Mouse (Mus musculus) heart, embryonic 10.5 days (tissue): ENCODE data around the gene Stx11. TPM values are rescaled to one million over a fixed set of nuclear protein-coding genes. Genes with fewer than 3 reads are reported as not detected.

Source experiments
- DNase-seq: peaks from one replicate; pipeline ENCODE4 v3.0.0-alpha.2; 2017; ENCODE audit warnings: low spot score
- H3K27ac ChIP-seq: fragments of 300-500 bp; sonication (generic); 2 replicates; pipeline ENCODE4 v1.5.1; 2016; ENCODE audit warnings: mild to moderate bottlenecking
- H3K27me3 ChIP-seq: fragments of 300-500 bp; sonication (generic); 2 replicates; pipeline ENCODE4 v1.6.1; 2016; ENCODE audit warnings: mild to moderate bottlenecking; ENCODE audit not compliant: poor library complexity, insufficient read depth, severe bottlenecking
- H3K36me3 ChIP-seq: fragments of 300-500 bp; sonication (generic); 2 replicates; pipeline ENCODE4 v1.6.1; 2016; ENCODE audit warnings: mild to moderate bottlenecking, moderate library complexity
- H3K4me1 ChIP-seq: fragments of 300-500 bp; sonication (generic); 2 replicates; pipeline ENCODE4 v1.6.1; 2016; ENCODE audit warnings: mild to moderate bottlenecking
- H3K4me3 ChIP-seq: fragments of 300-500 bp; sonication (generic); 2 replicates; pipeline ENCODE4 v1.5.1; 2016; ENCODE audit warnings: mild to moderate bottlenecking, moderate library complexity
- H3K9me3 ChIP-seq: fragments of 300-500 bp; sonication (generic); 2 replicates; pipeline ENCODE4 v1.6.1; 2016; ENCODE audit warnings: mild to moderate bottlenecking, moderate library complexity
- WGBS: fragments of 180-500 bp; shearing (Covaris S2); methylation state at CpG from one replicate; pipeline ENCODE4 v1.1.7; 2016; 5-methylcytosine and 5-hydroxymethylcytosine counted together
- polyA plus RNA-seq: library from polyadenylated mRNA; unstranded; fragments of >200 nt; fragmentation: Nextera tagmentation; extraction: Ambion mirVana; gene quantifications from 2 replicates; pipeline ENCODE4 v1.2.1, GENCODE M21; 2016

Stx11 gene
- polyA plus RNA-seq, 1 experiment from 2014 or later: 6.0 TPM

GRCm38 (mm10) chr10:12899901-12900300 lies 64.2 kb downstream of the Stx11 start:
- Histone ChIP-seq H3K27me3 (no peaks in the 10 kb centered on the region), H3K4me1 (peaks cover 7% of the 10 kb centered on the region; the same call in 1 of the 2 replicates), H3K9me3 (no peaks in the 10 kb centered on the region), H3K27ac (no peak overlapping the region), H3K4me3 (no peak overlapping the region), H3K36me3 (no peaks in the 10 kb centered on the region)
- 88% methylated on average over 5 of the region's 5 CpGs for WGBS
- no peak for DNase-seq

GRCm38 (mm10) chr10:12893339-12893738 lies 70.8 kb downstream of the Stx11 start:
- 94% methylated on average over 3 of the region's 3 CpGs for WGBS

DNA sequence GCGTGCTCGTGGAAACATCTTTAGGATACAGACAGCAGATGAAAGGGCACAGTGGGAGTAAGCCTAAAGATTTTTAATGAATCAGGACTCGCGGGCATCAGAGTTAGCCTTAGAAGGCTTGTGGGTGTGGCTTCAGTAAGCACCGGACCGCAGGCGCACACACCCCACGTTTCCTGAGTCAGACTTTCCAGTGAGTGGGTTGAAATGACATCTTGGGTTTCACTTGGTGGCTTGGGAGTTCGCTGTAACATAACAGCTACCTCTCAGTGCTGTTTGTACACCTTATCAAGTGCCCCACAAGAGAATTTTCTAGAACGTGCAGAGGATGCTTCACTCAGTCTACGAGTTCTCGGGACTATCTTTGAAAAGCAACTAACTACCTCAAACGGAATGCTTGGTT lies 75.7 kb downstream of the Stx11 start:
- Histone ChIP-seq H3K27me3 (no peaks in the 10 kb centered on the region), H3K9me3 (no peaks in the 10 kb centered on the region), H3K4me3 (no peak overlapping the region), H3K36me3 (no peaks in the 10 kb centered on the region), H3K4me1 (no peaks in the 10 kb centered on the region), H3K27ac (no peak overlapping the region)
- no peak for DNase-seq
- 62% methylated on average over 13 of the region's 13 CpGs for WGBS

More at GRCm38 (mm10) chr10:12893339-12893738, 70.8 kb downstream of the Stx11 start:
- Histone ChIP-seq H3K9me3 (no peaks in the 10 kb centered on the region), H3K36me3 (no peaks in the 10 kb centered on the region), H3K4me1 (no peaks in the 10 kb centered on the region), H3K27me3 (no peaks in the 10 kb centered on the region), H3K4me3 (no peak overlapping the region), H3K27ac (no peak overlapping the region)
- no peak for DNase-seq

Other genes starting within 250 kb of the Stx11 start
- gene Utrn, start 94.9 kb downstream of the Stx11 start, polyA plus RNA-seq: 65.2 and 68.5 TPM in 2 replicates
- 39.0 and 42.9 TPM in 2 replicates for gene Sf3b5, start 41.0 kb upstream of the Stx11 start, polyA plus RNA-seq
- 206 and 245 TPM in 2 replicates for gene Plagl1, start 96.2 kb upstream of the Stx11 start, polyA plus RNA-seq
- not detected in 2 replicates for gene Zc2hc1b, start 213.7 kb upstream of the Stx11 start, polyA plus RNA-seq
- 79.1 and 81.1 TPM in 2 replicates for gene Ltv1, start 228.9 kb upstream of the Stx11 start, polyA plus RNA-seq